Comparison of ENCODE assay signal across 8 mouse cellular contexts in genomic region chr13:52818760-52819159, GRCm38 (mm10).
DNase-seq lines count a peak whose midpoint lies in the region; ATAC-seq and TF ChIP-seq lines count a peak whose summit lies in the region.

No protein-coding gene starts in this region.

- TF ChIP-seq CTCF in midbrain, postnatal 0 days (IDR thresholded peaks at IDR 0.05): no peak

- no peak overlapping the region for H3K27ac ChIP-seq in midbrain, postnatal 0 days (ENCODE audit: low read depth, low read length)
- no peak overlapping the region for H3K27ac ChIP-seq in midbrain, embryonic 16.5 days (ENCODE audit: low read length)
- H3K27ac ChIP-seq in heart, embryonic 10.5 days: peak overlapping the region; percentile 82
- no peak overlapping the region for H3K27ac ChIP-seq in hindbrain, embryonic 12.5 days

- no peaks in the 10 kb centered on the region for H3K9me3 ChIP-seq in midbrain, postnatal 0 days (ENCODE audit: low read length)
- no peaks in the 10 kb centered on the region for H3K9me3 ChIP-seq in midbrain, embryonic 16.5 days (replicated peaks; ENCODE audit: control insufficient read depth, low read length, poor library complexity, severe bottlenecking)
- no peaks in the 10 kb centered on the region for H3K9me3 ChIP-seq in heart, embryonic 10.5 days
- no peaks in the 10 kb centered on the region for H3K9me3 ChIP-seq in hindbrain, embryonic 12.5 days (replicated peaks)

- no peak for ATAC-seq in midbrain, postnatal 0 days (ENCODE audit: low FRiP score)
- no peak for ATAC-seq in midbrain, embryonic 16.5 days
- ATAC-seq in hindbrain, embryonic 12.5 days (ENCODE audit: low FRiP score): no peak
- no peak for ATAC-seq in inflammation-experienced regulatory T-cells, adult 6 months

- peak; percentile 24 for DNase-seq in midbrain, postnatal 0 days (ENCODE audit: low spot score)
- DNase-seq in cerebellum, postnatal 36 days: peak; percentile 74 to 78
- peak; percentile 85 for DNase-seq in heart, embryonic 10.5 days (ENCODE audit: low spot score)
- peak; percentile 61 for DNase-seq in kidney, postnatal 14 days
- peak; percentile 69 to 80 for DNase-seq in lung, postnatal 4 days

- no peak overlapping the region for H3K4me2 ChIP-seq in midbrain, postnatal 0 days (ENCODE audit: low read depth, low read length, poor library complexity, severe bottlenecking)
- H3K4me2 ChIP-seq in midbrain, embryonic 16.5 days (ENCODE audit: low read length): no peak overlapping the region
- no peak overlapping the region for H3K4me2 ChIP-seq in hindbrain, embryonic 12.5 days (replicated peaks)

- no peak overlapping the region for H3K4me3 ChIP-seq in midbrain, postnatal 0 days (ENCODE audit: low read depth, low read length)
- no peak overlapping the region for H3K4me3 ChIP-seq in midbrain, embryonic 16.5 days (ENCODE audit: low read depth, low read length)
- H3K4me3 ChIP-seq in heart, embryonic 10.5 days: peak overlapping the region; percentile 3; the same call in 1 of the 2 replicates
- H3K4me3 ChIP-seq in hindbrain, embryonic 12.5 days: no peak overlapping the region

- H3K4me1 ChIP-seq in midbrain, postnatal 0 days (ENCODE audit: insufficient read depth, low read length): peaks cover 3% of the 10 kb centered on the region; the same call in 1 of the 2 replicates
- peaks cover 20% of the 10 kb centered on the region for H3K4me1 ChIP-seq in midbrain, embryonic 16.5 days (ENCODE audit: control insufficient read depth, insufficient read depth, low read length)
- H3K4me1 ChIP-seq in heart, embryonic 10.5 days: peaks cover 61% of the 10 kb centered on the region
- H3K4me1 ChIP-seq in hindbrain, embryonic 12.5 days: peaks cover 34% of the 10 kb centered on the region

- no peaks in the 10 kb centered on the region for H3K36me3 ChIP-seq in midbrain, postnatal 0 days (ENCODE audit: insufficient read depth, low read length)
- no peaks in the 10 kb centered on the region for H3K36me3 ChIP-seq in midbrain, embryonic 16.5 days (ENCODE audit: control insufficient read depth, insufficient read depth, low read length)
- no peaks in the 10 kb centered on the region for H3K36me3 ChIP-seq in heart, embryonic 10.5 days
- no peaks in the 10 kb centered on the region for H3K36me3 ChIP-seq in hindbrain, embryonic 12.5 days

- no peak overlapping the region for H3K9ac ChIP-seq in midbrain, postnatal 0 days (replicated peaks; ENCODE audit: low read length, poor library complexity, severe bottlenecking)
- no peak overlapping the region for H3K9ac ChIP-seq in midbrain, embryonic 16.5 days (ENCODE audit: low read depth, low read length)
- H3K9ac ChIP-seq in hindbrain, embryonic 12.5 days: no peak overlapping the region

- 42% methylated on average over 3 of the region's 3 CpGs for WGBS in midbrain, postnatal 0 days
- WGBS in midbrain, embryonic 16.5 days: 36% methylated on average over 3 of the region's 3 CpGs
- 6% methylated on average over 3 of the region's 3 CpGs for WGBS in heart, embryonic 10.5 days
- 21% methylated on average over 3 of the region's 3 CpGs for WGBS in hindbrain, embryonic 12.5 days

- no peaks in the 10 kb centered on the region for H3K27me3 ChIP-seq in midbrain, postnatal 0 days (ENCODE audit: insufficient read depth, low read length)
- no peaks in the 10 kb centered on the region for H3K27me3 ChIP-seq in midbrain, embryonic 16.5 days (ENCODE audit: control insufficient read depth, insufficient read depth, low read depth, low read length)
- no peaks in the 10 kb centered on the region for H3K27me3 ChIP-seq in heart, embryonic 10.5 days (ENCODE audit: insufficient read depth, poor library complexity, severe bottlenecking)
- no peaks in the 10 kb centered on the region; the same call in 1 of the 2 replicates for H3K27me3 ChIP-seq in hindbrain, embryonic 12.5 days

Comparison
In these comparisons a context has a peak if more than half of its experiments do, and no peak if none do; other contexts are left out.
1. DNase-seq: peak in every context shown above with its lines; median percentile 85 in heart, embryonic 10.5 days; 76 in cerebellum, postnatal 36 days; 74 in lung, postnatal 4 days; 61 in kidney, postnatal 14 days; 24 in midbrain, postnatal 0 days.